Mouse (Mus musculus) intestine, embryonic 16.5 days (tissue): ENCODE data around the gene Hacd3. TPM values are rescaled to one million over a fixed set of nuclear protein-coding genes. Genes with fewer than 3 reads are reported as not detected.

Experiments
- ATAC-seq: fragments of 200-750 bp; cut with Nextera tagmentation; 2 replicates; pipeline ENCODE4 v1.8.0; 2017; ENCODE audit warnings: moderate TSS enrichment, moderate library complexity
- H3K27ac ChIP-seq: fragments of 300-500 bp; sonication (generic); 2 replicates; pipeline ENCODE4 v1.5.1; 2014; ENCODE audit warnings: mild to moderate bottlenecking, low read length
- H3K27me3 ChIP-seq: fragments of 300-500 bp; sonication (generic); replicated peaks from 2 replicates; pipeline ENCODE4 v1.6.1; 2014; ENCODE audit warnings: low read length, control low read depth, mixed read lengths; ENCODE audit not compliant: control insufficient read depth, insufficient read depth
- H3K36me3 ChIP-seq: fragments of 300-500 bp; sonication (generic); 2 replicates; pipeline ENCODE4 v1.6.1; 2014; ENCODE audit warnings: low read length, control low read depth; ENCODE audit not compliant: control insufficient read depth, insufficient read depth
- H3K4me1 ChIP-seq: fragments of 300-500 bp; sonication (generic); 2 replicates; pipeline ENCODE4 v1.6.1; 2014; ENCODE audit warnings: low read length, control low read depth, mixed read lengths; ENCODE audit not compliant: control insufficient read depth, insufficient read depth
- H3K4me2 ChIP-seq: fragments of 300-500 bp; sonication (generic); 2 replicates; pipeline ENCODE4 v1.6.1; 2014; ENCODE audit warnings: low read depth, low read length, control low read depth
- H3K4me3 ChIP-seq: fragments of 300-500 bp; sonication (generic); 2 replicates; pipeline ENCODE4 v1.5.1; 2014; ENCODE audit warnings: mild to moderate bottlenecking, low read length
- H3K9ac ChIP-seq: fragments of 300-500 bp; sonication (generic); 2 replicates; pipeline ENCODE4 v1.6.1; 2014; ENCODE audit warnings: low read depth, low read length
- H3K9me3 ChIP-seq: fragments of 300-500 bp; sonication (generic); 2 replicates; pipeline ENCODE4 v1.6.1; 2016; ENCODE audit warnings: low read length, control low read depth; ENCODE audit not compliant: control insufficient read depth
- WGBS: fragments of 180-500 bp; shearing (Covaris S2); extraction: QIAGEN DNeasy Blood & Tissue Kit; methylation state at CpG from one replicate; pipeline ENCODE4 v1.1.7; 2014; 5-methylcytosine and 5-hydroxymethylcytosine counted together
- microRNA-seq: library from miRNA; unstranded; fragments of <30 nt; microRNA quantifications from one replicate; pipeline ENCODE4, GENCODE M21; 2016
- polyA plus RNA-seq: library from polyadenylated mRNA; unstranded; fragments of >200 nt; fragmentation: Nextera tagmentation; extraction: Ambion mirVana; gene quantifications from 2 replicates; pipeline ENCODE4 v1.2.1, GENCODE M21; 2015

Gene Hacd3
- polyA plus RNA-seq, 1 experiment from 2014 or later = 86.8 TPM

DNA sequence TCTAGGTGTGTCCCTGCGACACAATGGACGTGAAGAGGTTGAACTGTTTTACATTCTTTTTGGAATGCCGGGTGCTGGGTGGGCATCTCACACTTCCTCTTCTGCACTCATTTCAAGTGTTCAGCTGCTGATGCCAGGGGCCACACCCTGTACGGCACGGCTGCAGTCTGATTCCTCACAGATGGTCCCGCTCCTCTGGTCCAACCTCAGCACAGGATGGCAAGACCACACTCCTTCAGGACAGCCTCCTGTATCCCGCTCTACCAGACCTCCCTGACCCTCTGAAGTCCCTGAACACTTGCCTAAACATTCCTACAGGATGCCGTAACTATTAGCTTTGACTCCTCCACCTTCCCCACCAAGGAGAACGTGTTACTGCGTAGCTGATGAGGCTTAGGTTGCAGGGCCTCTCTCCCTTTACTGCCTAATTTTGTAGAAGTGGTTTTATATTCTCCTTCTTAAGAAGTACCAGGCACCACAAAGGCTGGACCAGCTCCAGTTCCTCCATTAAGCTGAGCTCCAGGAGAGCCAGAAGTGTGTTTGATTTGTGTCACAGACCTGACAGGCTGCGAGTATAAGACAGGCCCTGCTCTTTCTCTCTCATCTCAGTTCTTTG, 80.7 kb downstream of the Hacd3 start:
- no peak overlapping the region for H3K4me2 ChIP-seq
- no peaks in the 10 kb centered on the region for H3K9me3 ChIP-seq
- no peak for ATAC-seq
- H3K4me1 ChIP-seq = no peaks in the 10 kb centered on the region
- H3K36me3 ChIP-seq = no peaks in the 10 kb centered on the region
- 65% methylated on average over 11 of the region's 11 CpGs for WGBS
- H3K4me3 ChIP-seq = no peak overlapping the region
- H3K27me3 ChIP-seq = no peaks in the 10 kb centered on the region
- H3K27ac ChIP-seq = no peak overlapping the region
- H3K9ac ChIP-seq = no peak overlapping the region

- Histone ChIP-seq H3K9ac (no peak overlapping the region), H3K27ac (no peak overlapping the region), H3K4me3 (no peak overlapping the region), H3K4me1 (no peaks in the 10 kb centered on the region), H3K36me3 (no peaks in the 10 kb centered on the region), H3K27me3 (no peaks in the 10 kb centered on the region), H3K4me2 (no peak overlapping the region), H3K9me3 (no peaks in the 10 kb centered on the region)
- no peak for ATAC-seq
- 86% methylated on average over 2 of the region's 2 CpGs for WGBS
Measured at GRCm38 (mm10) chr9:64939790-64940189, 81.7 kb downstream of the Hacd3 start.

GRCm38 (mm10) chr9:64939281-64939680, 82.2 kb downstream of the Hacd3 start:
- no peak for ATAC-seq
- 52% methylated on average over 4 of the region's 4 CpGs for WGBS
- Histone ChIP-seq H3K9ac (no peak overlapping the region), H3K9me3 (no peaks in the 10 kb centered on the region), H3K27me3 (no peaks in the 10 kb centered on the region), H3K4me1 (peaks cover 3% of the 10 kb centered on the region; the same call in 1 of the 2 replicates), H3K36me3 (no peaks in the 10 kb centered on the region), H3K4me2 (no peak overlapping the region), H3K4me3 (no peak overlapping the region), H3K27ac (no peak overlapping the region)

DNA sequence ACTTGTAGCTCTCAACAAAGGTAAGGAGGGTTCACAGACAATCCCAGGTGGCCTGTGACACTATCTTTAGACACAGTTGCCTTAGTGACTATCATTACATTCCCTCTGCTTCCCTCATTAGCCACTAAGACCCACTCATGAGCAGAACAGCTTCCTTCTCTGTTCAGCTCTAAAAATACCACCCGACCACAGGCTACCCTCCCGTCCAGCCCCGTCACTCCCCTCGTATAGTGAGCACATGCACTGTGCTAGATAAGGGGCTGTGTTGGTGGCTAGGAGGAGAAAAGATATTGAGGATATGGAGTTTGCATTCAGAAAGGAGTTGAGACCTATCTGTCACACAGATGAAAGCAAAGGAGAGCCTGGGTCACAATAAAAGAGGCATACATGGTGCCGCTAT, 83.0 kb downstream of the Hacd3 start:
- no peaks in the 10 kb centered on the region for H3K36me3 ChIP-seq
- H3K9me3 ChIP-seq = no peaks in the 10 kb centered on the region
- H3K4me1 ChIP-seq = peaks cover 7% of the 10 kb centered on the region; the same call in 1 of the 2 replicates
- 77% methylated on average over 5 of the region's 5 CpGs for WGBS
- no peak overlapping the region for H3K4me2 ChIP-seq
- H3K4me3 ChIP-seq = no peak overlapping the region
- no peak overlapping the region for H3K27ac ChIP-seq
- H3K27me3 ChIP-seq = no peaks in the 10 kb centered on the region
- no peak for ATAC-seq
- no peak overlapping the region for H3K9ac ChIP-seq

GRCm38 (mm10) chr9:64937491-64937890, 84.0 kb downstream of the Hacd3 start:
- 61% methylated on average over 5 of the region's 5 CpGs for WGBS
- Histone ChIP-seq H3K27ac (no peak overlapping the region), H3K9ac (no peak overlapping the region), H3K27me3 (no peaks in the 10 kb centered on the region), H3K4me1 (peaks cover 7% of the 10 kb centered on the region; the same call in 1 of the 2 replicates), H3K9me3 (no peaks in the 10 kb centered on the region), H3K4me2 (no peak overlapping the region), H3K36me3 (no peaks in the 10 kb centered on the region), H3K4me3 (no peak overlapping the region)
- ATAC-seq = no peak

Small RNA genes within 50 kb of the gene (microRNA-seq; reads per million reads assigned to microRNA genes)
- not detected for gene Gm25640

Other genes starting within 250 kb of the Hacd3 start
- gene Dennd4a, start 210.4 kb downstream of the Hacd3 start, polyA plus RNA-seq = 3.9 TPM in 2 replicates
- gene Slc24a1, start 70.1 kb downstream of the Hacd3 start, polyA plus RNA-seq = 0.04 TPM in 1 of 2 replicates, not detected in the other
- gene Ints14, start 60.8 kb downstream of the Hacd3 start, polyA plus RNA-seq = 45.1 and 49.2 TPM in 2 replicates
- gene Dpp8, start 10.7 kb upstream of the Hacd3 start, polyA plus RNA-seq = 26.9 and 29.1 TPM in 2 replicates
- gene Igdcc4, start 79.8 kb upstream of the Hacd3 start, polyA plus RNA-seq = 13.0 and 14.5 TPM in 2 replicates
- gene Igdcc3, start 119.5 kb upstream of the Hacd3 start, polyA plus RNA-seq = 0.12 and 0.60 TPM in 2 replicates
- 10.8 and 11.0 TPM in 2 replicates for gene Parp16, start 173.7 kb upstream of the Hacd3 start, polyA plus RNA-seq
- gene Cilp, start 243.5 kb upstream of the Hacd3 start, polyA plus RNA-seq = 1.7 and 2.0 TPM in 2 replicates